Mouse (Mus musculus): ENCODE results near the gene Ccdc32. TPM values are rescaled to one million over a fixed set of nuclear protein-coding genes. Genes with fewer than 3 reads are reported as not detected.
"Not testable (repeated sequence)": the region's sequence is repeated elsewhere in the genome, so short reads cannot be mapped to it uniquely, and the experiment has no call there.

Ccdc32 gene
- total RNA-seq, 2 experiments from 2014 or later, result 20.0 to 20.2 TPM

GRCm38 (mm10) chr2:119016312-119016711 is 12.9 kb downstream of the Ccdc32 start:
- not testable (repeated sequence) for DNase-seq (ENCODE audit: low spot score in 2 of 2)

- no peak for DNase-seq (ENCODE audit: low spot score in 2 of 2)
These were observed 13.5 kb downstream of the Ccdc32 start for GRCm38 (mm10) chr2:119015604-119016180.

GRCm38 (mm10) chr2:119014989-119015388 is 14.2 kb downstream of the Ccdc32 start:
- DNase-seq (ENCODE audit: low spot score in 2 of 2), result no peak

GRCm38 (mm10) chr2:119009376-119009775 is 19.8 kb downstream of the Ccdc32 start:
- DNase-seq (ENCODE audit: low spot score in 2 of 2), result no peak

GRCm38 (mm10) chr2:119006886-119007285 is 22.3 kb downstream of the Ccdc32 start:
- no peak for DNase-seq (ENCODE audit: low spot score in 2 of 2)

- DNase-seq (ENCODE audit: low spot score in 2 of 2), result no peak
These were observed 30.1 kb downstream of the Ccdc32 start for GRCm38 (mm10) chr2:118999025-118999639.

GRCm38 (mm10) chr2:118998115-118998866 is 30.9 kb downstream of the Ccdc32 start:
- DNase-seq (ENCODE audit: low spot score in 2 of 2), result no peak

GRCm38 (mm10) chr2:118996798-118997105 is 32.4 kb downstream of the Ccdc32 start:
- no peak for DNase-seq (ENCODE audit: low spot score in 2 of 2)

- no peak for DNase-seq (ENCODE audit: low spot score in 2 of 2)
These were observed 33.0 kb downstream of the Ccdc32 start for GRCm38 (mm10) chr2:118995919-118996797.

GRCm38 (mm10) chr2:118995490-118995889 is 33.7 kb downstream of the Ccdc32 start:
- no peak for DNase-seq (ENCODE audit: low spot score in 2 of 2)

- DNase-seq (ENCODE audit: low spot score in 2 of 2), result no peak
These were observed 45.4 kb downstream of the Ccdc32 start for GRCm38 (mm10) chr2:118983812-118984211.

- no peak for DNase-seq (ENCODE audit: low spot score in 2 of 2)
These were observed 48.4 kb downstream of the Ccdc32 start for GRCm38 (mm10) chr2:118980841-118981240.

GRCm38 (mm10) chr2:118978064-118978463 is 51.1 kb downstream of the Ccdc32 start:
- DNase-seq (ENCODE audit: low spot score in 2 of 2), result no peak

GRCm38 (mm10) chr2:118976941-118977340 is 52.3 kb downstream of the Ccdc32 start:
- DNase-seq (ENCODE audit: low spot score in 2 of 2), result no peak

- peak; percentile 68 to 80 for DNase-seq (ENCODE audit: low spot score in 2 of 2)
These were observed 52.8 kb downstream of the Ccdc32 start for GRCm38 (mm10) chr2:118976282-118976929.

GRCm38 (mm10) chr2:118975855-118976254 is 53.3 kb downstream of the Ccdc32 start:
- DNase-seq (ENCODE audit: low spot score in 2 of 2), result no peak

GRCm38 (mm10) chr2:118972687-118973376 is 56.4 kb downstream of the Ccdc32 start:
- peak; percentile 72 to 79 for DNase-seq (ENCODE audit: low spot score in 2 of 2)

- DNase-seq (ENCODE audit: low spot score in 2 of 2), result no peak
These were observed 57.1 kb downstream of the Ccdc32 start for GRCm38 (mm10) chr2:118972048-118972447.

GRCm38 (mm10) chr2:118969585-118970147 is 59.5 kb downstream of the Ccdc32 start:
- DNase-seq (ENCODE audit: low spot score in 2 of 2), result no peak

Measured in adrenal gland, postnatal 4 days (tissue).